Mouse (Mus musculus) limb, embryonic 14.5 days (tissue): ENCODE results near the gene Arhgap9. TPM values are rescaled to one million over a fixed set of nuclear protein-coding genes. Genes with fewer than 3 reads are reported as not detected.
A peak's percentile ranks its signal among the peaks of the same experiment; 100 is the strongest.

Experiments
- ATAC-seq: fragments of 200-750 bp; cut with Nextera tagmentation; 2 replicates; pipeline ENCODE4 v1.8.0; 2017; ENCODE audit warnings: low read depth, moderate number of reproducible peaks, moderate TSS enrichment; ENCODE audit not compliant: low FRiP score
- DNase-seq: peaks from one replicate; pipeline ENCODE4 v3.0.0-alpha.2; 2015; ENCODE audit warnings: low spot score
- H3K27ac ChIP-seq: fragments of 300-500 bp; sonication (generic); replicated peaks from 2 replicates; pipeline ENCODE4 v1.5.1; 2014; ENCODE audit warnings: low read depth, mild to moderate bottlenecking, low read length, moderate library complexity, mixed read lengths
- H3K27me3 ChIP-seq: fragments of 300-500 bp; sonication (generic); 2 replicates; pipeline ENCODE4 v1.6.1; 2014; ENCODE audit warnings: low read length, mixed read lengths; ENCODE audit not compliant: control insufficient read depth, insufficient read depth
- H3K36me3 ChIP-seq: fragments of 300-500 bp; sonication (generic); 2 replicates; pipeline ENCODE4 v1.6.1; 2014; ENCODE audit warnings: mild to moderate bottlenecking, low read length, moderate library complexity, mixed read lengths; ENCODE audit not compliant: control insufficient read depth, insufficient read depth
- H3K4me1 ChIP-seq: fragments of 300-500 bp; sonication (generic); 2 replicates; pipeline ENCODE4 v1.6.1; 2014; ENCODE audit warnings: antibody characterized with exemption, low read length, mixed read lengths; ENCODE audit not compliant: control insufficient read depth, insufficient read depth
- H3K4me2 ChIP-seq: fragments of 300-500 bp; sonication (generic); replicated peaks from 2 replicates; pipeline ENCODE4 v1.6.1; 2014; ENCODE audit warnings: low read depth, mild to moderate bottlenecking, low read length, moderate library complexity; ENCODE audit not compliant: severe bottlenecking
- H3K4me3 ChIP-seq: fragments of 300-500 bp; sonication (generic); replicated peaks from 2 replicates; pipeline ENCODE4 v1.5.1; 2014; ENCODE audit warnings: low read length
- H3K9ac ChIP-seq: fragments of 300-500 bp; sonication (generic); 2 replicates; pipeline ENCODE4 v1.6.1; 2014; ENCODE audit warnings: mild to moderate bottlenecking, low read depth, low read length, moderate library complexity; ENCODE audit not compliant: severe bottlenecking
- H3K9me3 ChIP-seq: fragments of 300-500 bp; sonication (generic); 2 replicates; pipeline ENCODE4 v1.6.1; 2016; ENCODE audit warnings: low read length; ENCODE audit not compliant: control insufficient read depth
- POLR2A ChIP-seq: fragments of 200-500 bp; IDR thresholded peaks from 2 replicates; pipeline ENCODE4 v1.8.0; 2012; ENCODE audit warnings: inconsistent platforms, mild to moderate bottlenecking, moderate library complexity, borderline replicate concordance; ENCODE audit not compliant: insufficient read depth, insufficient read length; ENCODE audit errors: extremely low read depth
- WGBS: fragments of 180-500 bp; shearing (Covaris S2); extraction: QIAGEN DNeasy Blood & Tissue Kit; methylation state at CpG from one replicate; pipeline ENCODE4 v1.1.7; 2014; 5-methylcytosine and 5-hydroxymethylcytosine counted together
- polyA plus RNA-seq, 2 experiments: library from polyadenylated mRNA; depleted of rRNA in 1 of 2; stranded (reverse) in 1 of 2; unstranded in 1 of 2; fragments of >200 nt; fragmentation: Nextera tagmentation in 1 of 2; extraction: Ambion mirVana in 1 of 2; gene quantifications; 2 replicates each; pipeline versions ENCODE4 v1.2.1 to v1.2.3; 2012 to 2014

Gene Arhgap9
- polyA plus RNA-seq, 2 experiments: 5.5 to 5.6 TPM

DNA sequence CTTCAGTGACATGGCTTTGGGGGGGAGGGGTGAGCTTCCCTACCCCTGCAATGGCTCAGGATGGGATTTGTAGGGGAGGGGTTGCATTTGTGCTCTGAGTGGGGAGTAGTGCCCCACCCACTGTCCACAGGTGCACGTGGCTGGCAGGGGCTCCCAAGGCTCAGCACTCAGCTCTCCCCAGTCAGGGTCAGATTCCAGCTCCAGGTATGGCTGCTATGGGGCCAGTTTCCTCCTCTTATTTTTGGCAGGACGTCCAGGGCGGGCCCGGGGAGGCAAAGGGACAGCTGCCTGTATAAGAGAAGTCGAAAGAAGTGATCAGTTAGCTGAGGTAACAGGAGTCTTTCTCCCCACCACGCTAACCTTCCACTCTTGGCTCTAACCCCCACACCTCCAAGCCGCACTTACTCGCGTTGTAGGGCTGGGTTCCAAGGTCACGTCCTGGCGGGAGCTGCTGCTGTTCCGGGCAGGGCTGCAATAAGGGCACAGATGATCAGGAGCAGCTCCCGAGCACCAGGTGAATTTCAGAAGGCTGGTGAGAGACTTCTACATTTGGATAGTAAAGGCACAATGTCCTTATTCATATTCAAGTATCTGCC is 39.0 kb upstream of the Arhgap9 start:
- H3K36me3 ChIP-seq: peaks cover 95% of the 10 kb centered on the region
- H3K4me2 ChIP-seq: no peak overlapping the region
- no peaks in the 10 kb centered on the region for H3K27me3 ChIP-seq
- H3K9ac ChIP-seq: no peak overlapping the region
- WGBS: 86% methylated on average over 13 of the region's 13 CpGs
- H3K9me3 ChIP-seq: no peaks in the 10 kb centered on the region
- DNase-seq (no peak), ATAC-seq (no peak)
- no peak overlapping the region for H3K4me3 ChIP-seq
- no peak overlapping the region for H3K27ac ChIP-seq
- no peak for TF ChIP-seq POLR2A
- peaks cover 10% of the 10 kb centered on the region for H3K4me1 ChIP-seq

GRCm38 (mm10) chr10:127284105-127284622 is 37.6 kb upstream of the Arhgap9 start:
- 90% methylated on average over 7 of the region's 7 CpGs for WGBS
- Histone ChIP-seq H3K9ac (no peak overlapping the region), H3K27ac (no peak overlapping the region), H3K4me2 (no peak overlapping the region), H3K4me1 (peaks cover 13% of the 10 kb centered on the region), H3K4me3 (no peak overlapping the region), H3K27me3 (no peaks in the 10 kb centered on the region), H3K9me3 (no peaks in the 10 kb centered on the region), H3K36me3 (peaks cover 81% of the 10 kb centered on the region)
- TF ChIP-seq POLR2A: no peak
- DNase-seq (no peak), ATAC-seq (no peak)

DNA sequence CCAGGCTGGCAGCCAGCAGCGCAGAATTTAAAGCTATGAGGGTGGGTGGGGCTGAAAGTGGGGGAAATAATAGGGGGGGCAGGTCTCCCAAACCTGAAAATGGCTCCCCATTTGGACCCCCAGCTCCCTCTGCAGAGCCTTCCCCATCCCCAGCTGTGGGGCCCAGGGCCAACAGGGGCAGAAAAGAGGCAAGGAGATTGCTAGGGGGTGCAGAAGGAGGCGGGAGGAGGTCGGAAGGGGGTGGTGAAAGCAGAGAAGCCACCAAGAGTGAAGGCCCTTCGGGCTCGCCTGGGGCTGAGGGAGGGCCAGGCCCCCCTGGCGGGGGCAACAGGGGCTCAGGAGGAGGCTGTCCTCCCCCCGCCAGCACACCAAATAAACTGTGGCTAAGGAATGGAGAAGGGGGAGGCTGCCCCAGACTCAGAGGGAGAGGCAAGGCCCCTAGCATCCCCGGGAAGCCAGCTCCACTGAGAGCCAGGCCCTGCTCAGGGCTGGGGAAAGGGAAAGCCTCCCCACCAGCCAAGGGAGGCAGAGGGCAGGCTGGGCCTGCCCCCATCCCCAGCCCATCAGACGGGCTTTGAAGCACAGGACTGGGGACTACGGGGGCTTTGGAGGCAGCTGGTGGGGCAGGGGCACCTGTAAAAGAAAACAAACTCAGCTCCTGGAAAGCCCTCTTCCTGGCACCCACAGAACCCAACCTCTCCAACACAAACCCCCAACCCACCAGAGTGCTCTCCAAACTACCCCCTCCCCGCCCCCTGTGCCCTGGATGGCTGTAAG is 36.9 kb upstream of the Arhgap9 start:
- WGBS: 76% methylated on average over 11 of the region's 11 CpGs
- Histone ChIP-seq H3K36me3 (peaks cover 75% of the 10 kb centered on the region), H3K27ac (no peak overlapping the region), H3K27me3 (no peaks in the 10 kb centered on the region), H3K4me3 (no peak overlapping the region), H3K4me2 (no peak overlapping the region), H3K4me1 (peaks cover 19% of the 10 kb centered on the region), H3K9me3 (no peaks in the 10 kb centered on the region), H3K9ac (peak overlapping the region; percentile 28)
- DNase-seq (no peak), ATAC-seq (no peak)
- TF ChIP-seq POLR2A: no peak

DNA sequence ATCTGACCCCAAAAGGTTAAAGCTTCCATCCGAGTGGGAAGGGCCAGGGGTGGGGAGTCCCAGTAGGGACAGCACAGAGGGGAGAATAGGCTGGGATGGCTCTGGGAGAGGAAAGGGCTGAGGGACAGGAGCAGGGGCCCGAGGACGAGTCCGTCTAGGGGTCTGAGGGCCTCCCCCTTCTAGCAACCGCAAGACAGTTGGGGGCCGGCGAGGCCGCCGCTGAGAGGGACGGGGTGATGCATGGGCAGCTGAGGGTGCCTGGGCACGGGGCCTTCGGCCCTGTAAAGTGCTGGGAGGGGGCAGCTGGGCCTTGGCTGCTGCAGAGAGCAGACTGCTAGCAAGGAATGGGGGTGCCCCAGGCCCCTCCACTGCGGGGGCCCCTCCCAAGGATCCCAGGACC is 36.1 kb upstream of the Arhgap9 start:
- WGBS: 85% methylated on average over 11 of the region's 13 CpGs
- TF ChIP-seq POLR2A: no peak
- 0 out of 2 replicates have a peak overlapping the region, but pooled peaks have one; percentile 28 for H3K9ac ChIP-seq

GRCm38 (mm10) chr10:127286194-127286593 is 35.6 kb upstream of the Arhgap9 start:
- Histone ChIP-seq H3K4me2 (0 out of 2 replicates have a peak overlapping the region, but pooled peaks have one; percentile 6), H3K36me3 (peaks cover 62% of the 10 kb centered on the region), H3K9ac (0 out of 2 replicates have a peak overlapping the region, but pooled peaks have one; percentile 28), H3K27me3 (no peaks in the 10 kb centered on the region), H3K9me3 (no peaks in the 10 kb centered on the region), H3K4me3 (no peak overlapping the region), H3K4me1 (peaks cover 21% of the 10 kb centered on the region), H3K27ac (no peak overlapping the region)
- ATAC-seq (no peak), DNase-seq (no peak)
- WGBS: 76% methylated on average over 7 of the region's 7 CpGs
- no peak for TF ChIP-seq POLR2A

More for the DNA sequence above, 36.1 kb upstream of the Arhgap9 start:
- Histone ChIP-seq H3K9me3 (no peaks in the 10 kb centered on the region), H3K27ac (no peak overlapping the region), H3K4me2 (no peak overlapping the region), H3K27me3 (no peaks in the 10 kb centered on the region), H3K36me3 (peaks cover 67% of the 10 kb centered on the region), H3K4me1 (peaks cover 21% of the 10 kb centered on the region), H3K4me3 (no peak overlapping the region)
- DNase-seq (no peak), ATAC-seq (no peak)
